Mouse (Mus musculus) kidney, adult 2 months (tissue): ENCODE measurements around the gene Ncf1.

Experiments used
- CTCF ChIP-seq: fragments of 200-500 bp; conservative IDR thresholded peaks from 2 replicates; pipeline ENCODE4 v1.5.1; 2011; ENCODE audit warnings: low read depth, mild to moderate bottlenecking, control low read depth, low read length, moderate library complexity, mixed read lengths; ENCODE audit not compliant: insufficient read depth, insufficient read length
- POLR2A ChIP-seq: fragments of 200-500 bp; IDR thresholded peaks from one replicate; pipeline ENCODE4 v1.6.1; 2011; ENCODE audit warnings: low read depth, low read length, control low read depth

- TF ChIP-seq CTCF (peak; percentile 94), POLR2A (no peak)
Observed at GRCm38 (mm10) chr5:134186961-134187731, 42.3 kb downstream of the Ncf1 start.
